In the genomic region with DNA sequence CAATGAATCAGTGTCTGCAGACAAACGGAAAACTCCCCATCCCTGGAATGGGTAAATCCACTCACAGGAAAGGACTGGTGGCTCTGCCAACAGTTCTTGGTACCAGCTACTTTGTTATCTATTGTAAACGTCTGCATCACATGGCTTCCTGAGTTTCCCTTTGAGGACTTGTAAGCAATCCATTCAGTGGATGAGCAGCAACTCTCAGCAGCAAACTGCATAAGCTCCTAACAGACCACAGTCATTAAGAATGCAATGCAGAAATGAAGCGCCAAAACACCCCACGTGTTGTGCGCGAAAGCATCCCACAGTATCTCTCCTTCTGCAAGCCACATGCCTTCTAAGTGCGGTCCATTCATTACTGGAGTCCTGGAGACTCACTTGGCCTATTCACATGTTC, we compare ENCODE assay signal across 21 mouse cellular contexts.
DNase-seq lines count a peak whose midpoint lies in the region; ATAC-seq and TF ChIP-seq lines count a peak whose summit lies in the region.
"Had no signal": no experiment of that assay in that cellular context is flagged by ENCODE, and none has a peak within 500 bp of the region (broad histone marks: within the 10 kb centered on the region; RNA-seq: fewer than 3 reads in every experiment).

No protein-coding gene starts in this region.

- DNase-seq in forebrain, embryonic 10.5 days (ENCODE audit: extremely low spot score, low spot score) = no peak
- DNase-seq in lung, embryonic 14.5 days = peak; percentile 36
- no peak for DNase-seq in lung, adult 2 months
- DNase-seq in brain, adult 2 months (ENCODE audit: low read depth, low spot score) = peak; percentile 48
- DNase-seq in lung, postnatal 36 days = peak; percentile 58
- DNase-seq in retina, embryonic 14.5 days (ENCODE audit: low spot score) = no peak
- no peak for DNase-seq in spleen, postnatal 10 days (ENCODE audit: low spot score in 2 of 2)
- DNase-seq: adrenal gland, postnatal 14 days; cerebellum, adult 11-12 months; cerebellum, postnatal 25 days; embryo, embryonic 11 days; heart, postnatal 14 days; kidney, adult 11 months; right cerebral cortex, adult 18-20 months; thymus, postnatal 4 days had no signal

- peaks cover 10% of the 10 kb centered on the region for H3K4me1 ChIP-seq in forebrain, embryonic 16.5 days (replicated peaks; ENCODE audit: control insufficient read depth, insufficient read depth, low read length)
- peaks cover 24% of the 10 kb centered on the region for H3K4me1 ChIP-seq in forebrain, embryonic 10.5 days
- no peaks in the 10 kb centered on the region for H3K4me1 ChIP-seq in lung, embryonic 14.5 days (ENCODE audit: insufficient read depth)
- peaks cover 6% of the 10 kb centered on the region for H3K4me1 ChIP-seq in lung, adult 2 months (ENCODE audit: control insufficient read depth, insufficient read depth, low read length)

- ATAC-seq in forebrain, embryonic 16.5 days = peak; percentile 30; the same call in 1 of the 2 replicates
- ATAC-seq in lung, embryonic 14.5 days (ENCODE audit: insufficient read depth) = no peak
- ATAC-seq: forebrain, embryonic 13.5 days had no signal

- no peaks in the 10 kb centered on the region for H3K36me3 ChIP-seq in forebrain, embryonic 16.5 days (ENCODE audit: control insufficient read depth, insufficient read depth)
- H3K36me3 ChIP-seq in forebrain, embryonic 10.5 days (replicated peaks) = no peaks in the 10 kb centered on the region
- H3K36me3 ChIP-seq in lung, embryonic 14.5 days (ENCODE audit: insufficient read depth) = peaks cover 8% of the 10 kb centered on the region; the same call in 1 of the 2 replicates
- H3K36me3 ChIP-seq: G1E; heart, embryonic 12.5 days; midbrain, embryonic 12.5 days had no signal

- 59% methylated on average over 7 of the region's 7 CpGs for WGBS in forebrain, embryonic 16.5 days
- 77% methylated on average over 7 of the region's 7 CpGs for WGBS in forebrain, embryonic 10.5 days
- WGBS in lung, embryonic 14.5 days = 58% methylated on average over 7 of the region's 7 CpGs
- WGBS in lung, adult 2 months = 45% methylated on average over 7 of the region's 7 CpGs

- no peaks in the 10 kb centered on the region for H3K9me3 ChIP-seq in forebrain, embryonic 16.5 days (ENCODE audit: control insufficient read depth, low read length)
- H3K9me3 ChIP-seq in forebrain, embryonic 10.5 days = no peaks in the 10 kb centered on the region
- H3K9me3 ChIP-seq in lung, embryonic 14.5 days (ENCODE audit: low read depth, low read length) = no peaks in the 10 kb centered on the region
- H3K9me3 ChIP-seq: forebrain, embryonic 13.5 days; G1E; heart, embryonic 12.5 days; midbrain, embryonic 12.5 days had no signal

- H3K4me2 ChIP-seq in forebrain, embryonic 16.5 days (ENCODE audit: low read length) = no peak overlapping the region
- no peak overlapping the region for H3K4me2 ChIP-seq in lung, embryonic 14.5 days
- H3K4me2 ChIP-seq: forebrain, embryonic 13.5 days; heart, embryonic 12.5 days; liver, embryonic 11.5 days; midbrain, embryonic 12.5 days had no signal

- no peaks in the 10 kb centered on the region for H3K27me3 ChIP-seq in forebrain, embryonic 16.5 days (replicated peaks; ENCODE audit: control insufficient read depth, insufficient read depth, low read length)
- H3K27me3 ChIP-seq in forebrain, embryonic 10.5 days (ENCODE audit: poor library complexity, severe bottlenecking) = no peaks in the 10 kb centered on the region
- no peaks in the 10 kb centered on the region for H3K27me3 ChIP-seq in lung, embryonic 14.5 days (ENCODE audit: insufficient read depth, low read length)
- H3K27me3 ChIP-seq: forebrain, embryonic 13.5 days; midbrain, embryonic 12.5 days had no signal

- TF ChIP-seq POLR2A in lung, adult 2 months (IDR thresholded peaks at IDR 0.05; ENCODE audit: borderline replicate concordance, extremely low read depth, low read depth, low read length) = no peak

- H3K27ac ChIP-seq in forebrain, embryonic 16.5 days (ENCODE audit: low read length) = no peak overlapping the region
- no peak overlapping the region for H3K27ac ChIP-seq in forebrain, embryonic 10.5 days
- H3K27ac ChIP-seq in lung, embryonic 14.5 days (ENCODE audit: low read depth) = no peak overlapping the region
- H3K27ac ChIP-seq: forebrain, embryonic 13.5 days; midbrain, embryonic 12.5 days had no signal

- no peak overlapping the region for H3K9ac ChIP-seq in forebrain, embryonic 16.5 days (replicated peaks; ENCODE audit: low read depth, low read length)
- no peak overlapping the region for H3K9ac ChIP-seq in lung, embryonic 14.5 days
- H3K9ac ChIP-seq: forebrain, embryonic 13.5 days; heart, embryonic 12.5 days; midbrain, embryonic 12.5 days had no signal

- no peak overlapping the region for H3K4me3 ChIP-seq in forebrain, embryonic 16.5 days (replicated peaks; ENCODE audit: low read length)
- H3K4me3 ChIP-seq in forebrain, embryonic 10.5 days = no peak overlapping the region
- no peak overlapping the region for H3K4me3 ChIP-seq in lung, embryonic 14.5 days (ENCODE audit: low read depth, low read length)
- no peak overlapping the region for H3K4me3 ChIP-seq in lung, adult 2 months (replicated peaks; ENCODE audit: extremely low read depth, low read depth, low read length)
- H3K4me3 ChIP-seq: forebrain, embryonic 13.5 days; heart, embryonic 12.5 days; midbrain, embryonic 12.5 days had no signal

- TF ChIP-seq CTCF in lung, embryonic 14.5 days (IDR thresholded peaks at IDR 0.05; ENCODE audit: low read depth) = no peak
- TF ChIP-seq CTCF in lung, adult 2 months (IDR thresholded peaks at IDR 0.05; ENCODE audit: insufficient read depth, low read length) = no peak

Comparison
In these comparisons a context has a peak if more than half of its experiments do, and no peak if none do; other contexts are left out.
1. DNase-seq: peak in lung, embryonic 14.5 days (single experiment), brain, adult 2 months (single experiment) and lung, postnatal 36 days (single experiment); none in forebrain, embryonic 10.5 days (single experiment), lung, adult 2 months (single experiment), retina, embryonic 14.5 days (single experiment) and spleen, postnatal 10 days (0 of 2).